Mouse (Mus musculus): ENCODE results near the gene Med11. TPM values are rescaled to one million over a fixed set of nuclear protein-coding genes. Genes with fewer than 3 reads are reported as not detected.

Med11 gene
- polyA plus RNA-seq, 1 experiment = 29.6 TPM

- no peaks in the 10 kb centered on the region for H3K79me2 ChIP-seq (ENCODE audit: control insufficient read depth, insufficient read depth)
- H3K36me3 ChIP-seq (ENCODE audit: control insufficient read depth, insufficient read depth) = no peaks in the 10 kb centered on the region
- peaks cover 18% of the 10 kb centered on the region for H3K27me3 ChIP-seq (ENCODE audit: control insufficient read depth, insufficient read depth, insufficient read length)
- TF ChIP-seq USF1 (IDR thresholded peaks at IDR 0.05; ENCODE audit: low read depth) (no peak), TCF3 (IDR thresholded peaks at IDR 0.05; ENCODE audit: insufficient read length, low read depth) (no peak), POLR2A (IDR thresholded peaks at IDR 0.05; ENCODE audit: insufficient read length, low read depth) (no peak), REST (IDR thresholded peaks at IDR 0.05; ENCODE audit: insufficient read depth, insufficient read length) (no peak), E2F4 (IDR thresholded peaks at IDR 0.05; ENCODE audit: insufficient read depth) (no peak), MAX (IDR thresholded peaks at IDR 0.05; ENCODE audit: low read depth) (no peak), CEBPB (IDR thresholded peaks at IDR 0.05; ENCODE audit: insufficient read depth, poor library complexity, severe bottlenecking) (no peak), POLR2AphosphoS2 (IDR thresholded peaks at IDR 0.05; ENCODE audit: insufficient read length, low read depth) (no peak), MYOD1 (IDR thresholded peaks at IDR 0.05; ENCODE audit: control insufficient read depth in 1 of 3, insufficient read length in 2 of 3, low read depth in 2 of 3) (no peak), MYOG (IDR thresholded peaks at IDR 0.05; ENCODE audit: control insufficient read depth in 1 of 3, insufficient read depth in 1 of 3, insufficient read length in 2 of 3, low read depth in 2 of 3) (no peak), TCF12 (IDR thresholded peaks at IDR 0.05; ENCODE audit: insufficient read depth, poor library complexity, severe bottlenecking) (no peak)
- H3K4me3 ChIP-seq = no peak overlapping the region
- no peak overlapping the region for H3ac ChIP-seq (ENCODE audit: control insufficient read depth, insufficient read length)
- no peak overlapping the region for H3K4me2 ChIP-seq (ENCODE audit: low read depth)
Observed at GRCm38 (mm10) chr11:70499566-70500475, 48.1 kb downstream of the Med11 start.

GRCm38 (mm10) chr11:70500476-70500812, 48.7 kb downstream of the Med11 start:
- Histone ChIP-seq H3K4me3 (no peak overlapping the region), H3K4me2 (ENCODE audit: low read depth) (no peak overlapping the region), H3K27me3 (ENCODE audit: control insufficient read depth, insufficient read depth, insufficient read length) (peaks cover 19% of the 10 kb centered on the region), H3K79me2 (ENCODE audit: control insufficient read depth, insufficient read depth) (no peaks in the 10 kb centered on the region), H3ac (ENCODE audit: control insufficient read depth, insufficient read length) (no peak overlapping the region), H3K36me3 (ENCODE audit: control insufficient read depth, insufficient read depth) (no peaks in the 10 kb centered on the region)
- TF ChIP-seq MYOD1 (IDR thresholded peaks at IDR 0.05; ENCODE audit: control insufficient read depth in 1 of 3, insufficient read length in 2 of 3, low read depth in 2 of 3) (no peak), POLR2A (IDR thresholded peaks at IDR 0.05; ENCODE audit: insufficient read length, low read depth) (no peak), TCF12 (IDR thresholded peaks at IDR 0.05; ENCODE audit: insufficient read depth, poor library complexity, severe bottlenecking) (no peak), REST (IDR thresholded peaks at IDR 0.05; ENCODE audit: insufficient read depth, insufficient read length) (no peak), E2F4 (IDR thresholded peaks at IDR 0.05; ENCODE audit: insufficient read depth) (no peak), USF1 (IDR thresholded peaks at IDR 0.05; ENCODE audit: low read depth) (no peak)

- H3K36me3 ChIP-seq (ENCODE audit: control insufficient read depth, insufficient read depth) = no peaks in the 10 kb centered on the region
- H3K79me2 ChIP-seq (ENCODE audit: control insufficient read depth, insufficient read depth) = no peaks in the 10 kb centered on the region
- peaks cover 16% of the 10 kb centered on the region for H3K27me3 ChIP-seq (ENCODE audit: control insufficient read depth, insufficient read depth, insufficient read length)
- no peak overlapping the region for H3K4me3 ChIP-seq
- TF ChIP-seq POLR2AphosphoS2 (IDR thresholded peaks at IDR 0.05; ENCODE audit: insufficient read length, low read depth) = no peak
- TF ChIP-seq USF1 (IDR thresholded peaks at IDR 0.05; ENCODE audit: low read depth) = no peak
- no peak for TF ChIP-seq TCF12 (IDR thresholded peaks at IDR 0.05; ENCODE audit: insufficient read depth, poor library complexity, severe bottlenecking)
- TF ChIP-seq CEBPB (IDR thresholded peaks at IDR 0.05; ENCODE audit: insufficient read depth, poor library complexity, severe bottlenecking) = no peak
- no peak for TF ChIP-seq TCF3 (IDR thresholded peaks at IDR 0.05; ENCODE audit: insufficient read length, low read depth)
- TF ChIP-seq MAX (IDR thresholded peaks at IDR 0.05; ENCODE audit: low read depth) = no peak
- TF ChIP-seq POLR2A (IDR thresholded peaks at IDR 0.05; ENCODE audit: insufficient read length, low read depth) = no peak
- no peak for TF ChIP-seq MYOG (IDR thresholded peaks at IDR 0.05; ENCODE audit: control insufficient read depth in 1 of 3, insufficient read depth in 1 of 3, insufficient read length in 2 of 3, low read depth in 2 of 3)
- TF ChIP-seq SRF (IDR thresholded peaks at IDR 0.05; ENCODE audit: control insufficient read depth, insufficient read length, low read depth) = no peak
- no peak for TF ChIP-seq REST (IDR thresholded peaks at IDR 0.05; ENCODE audit: insufficient read depth, insufficient read length)
- TF ChIP-seq E2F4 (IDR thresholded peaks at IDR 0.05; ENCODE audit: insufficient read depth) = no peak
- no peak for TF ChIP-seq MYOD1 (IDR thresholded peaks at IDR 0.05; ENCODE audit: control insufficient read depth in 1 of 3, insufficient read length in 2 of 3, low read depth in 2 of 3)
- H3ac ChIP-seq (ENCODE audit: control insufficient read depth, insufficient read length) = no peak overlapping the region
- no peak overlapping the region for H3K4me2 ChIP-seq (ENCODE audit: low read depth)
Observed at GRCm38 (mm10) chr11:70502018-70502417, 50.3 kb downstream of the Med11 start.

Other genes with a start within 250 kb of the Med11 start
- gene Slc16a11, start 239.2 kb upstream of the Med11 start, polyA plus RNA-seq (2012; fragmentation: generic; extraction: Trizol) = 17.4 TPM
- 4.8 TPM for gene Slc16a13, start 230.9 kb upstream of the Med11 start, polyA plus RNA-seq (2012; fragmentation: generic; extraction: Trizol)
- gene Bcl6b, start 222.1 kb upstream of the Med11 start, polyA plus RNA-seq (2012; fragmentation: generic; extraction: Trizol) = 2.8 TPM
- 75.5 TPM for gene 0610010K14Rik, start 214.0 kb upstream of the Med11 start, polyA plus RNA-seq (2012; fragmentation: generic; extraction: Trizol)
- gene Gm21988, start 212.1 kb upstream of the Med11 start, polyA plus RNA-seq (2012; fragmentation: generic; extraction: Trizol) = 9.2 TPM
- gene Rnasek, start 212.1 kb upstream of the Med11 start, polyA plus RNA-seq (2012; fragmentation: generic; extraction: Trizol) = 339 TPM
- 0.25 TPM for gene Alox12, start 196.6 kb upstream of the Med11 start, polyA plus RNA-seq (2012; fragmentation: generic; extraction: Trizol)
- gene Alox12e, start 129.3 kb upstream of the Med11 start, polyA plus RNA-seq (2012; fragmentation: generic; extraction: Trizol) = not detected
- gene Alox15, start 99.9 kb upstream of the Med11 start, polyA plus RNA-seq (2012; fragmentation: generic; extraction: Trizol) = not detected
- 26.5 TPM for gene Pelp1, start 41.9 kb upstream of the Med11 start, polyA plus RNA-seq (2012; fragmentation: generic; extraction: Trizol)
- 20.1 TPM for gene Arrb2, start 19.3 kb upstream of the Med11 start, polyA plus RNA-seq (2012; fragmentation: generic; extraction: Trizol)
- not detected for gene Zmynd15, start 7.5 kb downstream of the Med11 start, polyA plus RNA-seq (2012; fragmentation: generic; extraction: Trizol)
- gene Cxcl16, start 8.1 kb downstream of the Med11 start, polyA plus RNA-seq (2012; fragmentation: generic; extraction: Trizol) = 0.08 TPM
- gene Tm4sf5, start 53.3 kb downstream of the Med11 start, polyA plus RNA-seq (2012; fragmentation: generic; extraction: Trizol) = not detected
- not detected for gene Vmo1, start 62.7 kb downstream of the Med11 start, polyA plus RNA-seq (2012; fragmentation: generic; extraction: Trizol)
- gene Gltpd2, start 67.3 kb downstream of the Med11 start, polyA plus RNA-seq (2012; fragmentation: generic; extraction: Trizol) = not detected
- 575 TPM for gene Psmb6, start 73.4 kb downstream of the Med11 start, polyA plus RNA-seq (2012; fragmentation: generic; extraction: Trizol)
- not detected for gene Gm40193, start 81.0 kb downstream of the Med11 start, polyA plus RNA-seq (2012; fragmentation: generic; extraction: Trizol)
- 10.2 TPM for gene Pld2, start 88.1 kb downstream of the Med11 start, polyA plus RNA-seq (2012; fragmentation: generic; extraction: Trizol)
- gene Mink1, start 111.0 kb downstream of the Med11 start, polyA plus RNA-seq (2012; fragmentation: generic; extraction: Trizol) = 34.4 TPM
- gene 4930544D05Rik, start 163.9 kb downstream of the Med11 start, polyA plus RNA-seq (2012; fragmentation: generic; extraction: Trizol) = 0.10 TPM
- 5.3 TPM for gene Chrne, start 167.3 kb downstream of the Med11 start, polyA plus RNA-seq (2012; fragmentation: generic; extraction: Trizol)
- 0.22 TPM for gene Gp1ba, start 187.2 kb downstream of the Med11 start, polyA plus RNA-seq (2012; fragmentation: generic; extraction: Trizol)
- gene Rnf167, start 195.3 kb downstream of the Med11 start, polyA plus RNA-seq (2012; fragmentation: generic; extraction: Trizol) = 16.7 TPM
- 165 TPM for gene Slc25a11, start 195.6 kb downstream of the Med11 start, polyA plus RNA-seq (2012; fragmentation: generic; extraction: Trizol)
- gene Pfn1, start 202.7 kb downstream of the Med11 start, polyA plus RNA-seq (2012; fragmentation: generic; extraction: Trizol) = 2,636 TPM
- gene Eno3, start 205.3 kb downstream of the Med11 start, polyA plus RNA-seq (2012; fragmentation: generic; extraction: Trizol) = 1,792 TPM
- 52.4 TPM for gene Spag7, start 217.5 kb downstream of the Med11 start, polyA plus RNA-seq (2012; fragmentation: generic; extraction: Trizol)
- 11.9 TPM for gene Camta2, start 236.2 kb downstream of the Med11 start, polyA plus RNA-seq (2012; fragmentation: generic; extraction: Trizol)
- 1.1 TPM for gene Inca1, start 248.2 kb downstream of the Med11 start, polyA plus RNA-seq (2012; fragmentation: generic; extraction: Trizol)
- gene Kif1c, start 248.6 kb downstream of the Med11 start, polyA plus RNA-seq (2012; fragmentation: generic; extraction: Trizol) = 96.3 TPM